Mouse (Mus musculus) C2C12 (cell line): ENCODE data around the gene Gnb2. TPM values are rescaled to one million over a fixed set of nuclear protein-coding genes. Genes with fewer than 3 reads are reported as not detected.

Experiments used
- H3K27me3 ChIP-seq: one replicate; pipeline ENCODE4 v1.6.1; 2011; ENCODE audit not compliant: control insufficient read depth, insufficient read depth, insufficient read length
- H3K36me3 ChIP-seq: one replicate; pipeline ENCODE4 v1.6.1; 2011; ENCODE audit not compliant: control insufficient read depth, insufficient read depth
- H3K4me3 ChIP-seq: one replicate; pipeline ENCODE4 v1.5.1; 2011; ENCODE audit warnings: mild to moderate bottlenecking, control low read depth; ENCODE audit not compliant: poor library complexity, insufficient read depth, severe bottlenecking
- H3K79me2 ChIP-seq: one replicate; pipeline ENCODE4 v1.6.1; 2011; ENCODE audit not compliant: control insufficient read depth, insufficient read depth
- H3K79me3 ChIP-seq: one replicate; pipeline ENCODE4 v1.6.1; 2011; ENCODE audit warnings: low read depth, control low read depth
- H3ac ChIP-seq: one replicate; pipeline ENCODE3; 2011; ENCODE audit warnings: low read depth; ENCODE audit not compliant: control insufficient read depth, insufficient read length
- CEBPB ChIP-seq: IDR thresholded peaks from one replicate; pipeline ENCODE4 v1.6.1; 2011; ENCODE audit warnings: low read depth, mild to moderate bottlenecking, control low read depth, moderate library complexity
- CTCF ChIP-seq: IDR thresholded peaks from one replicate; pipeline ENCODE4 v1.5.1; 2011; ENCODE audit not compliant: control insufficient read depth, insufficient read depth, insufficient read length
- FOSL1 ChIP-seq: IDR thresholded peaks from one replicate; pipeline ENCODE4 v1.8.0; 2011; ENCODE audit warnings: mild to moderate bottlenecking, low read length; ENCODE audit not compliant: poor library complexity, insufficient read depth, severe bottlenecking
- MAX ChIP-seq: IDR thresholded peaks from one replicate; pipeline ENCODE4 v1.6.1; 2011; ENCODE audit warnings: mild to moderate bottlenecking, control low read depth
- MYOD1 ChIP-seq: IDR thresholded peaks from one replicate; pipeline ENCODE4 v1.6.1; 2011; ENCODE audit warnings: low read depth; ENCODE audit not compliant: control insufficient read depth, insufficient read length
- MYOG ChIP-seq: IDR thresholded peaks from one replicate; pipeline ENCODE4 v1.6.1; 2011; ENCODE audit not compliant: control insufficient read depth, insufficient read length; ENCODE audit errors: extremely low read depth
- USF1 ChIP-seq: IDR thresholded peaks from one replicate; pipeline ENCODE4 v1.6.1; 2011; ENCODE audit warnings: low read depth, mild to moderate bottlenecking, control low read depth, moderate library complexity
- polyA plus RNA-seq: library from polyadenylated mRNA; unstranded; fragments of >200 nt; fragmentation: generic; extraction: Trizol; gene quantifications from one replicate; pipeline ENCODE4 v1.2.1, GENCODE M21; 2012; ENCODE audit warnings: missing spikeins

Gene Gnb2
- polyA plus RNA-seq, 1 experiment: 672 TPM

- Histone ChIP-seq H3K79me2 (peaks cover 5% of the 10 kb centered on the region), H3ac (no peak overlapping the region), H3K79me3 (peaks cover 3% of the 10 kb centered on the region), H3K36me3 (no peaks in the 10 kb centered on the region), H3K27me3 (no peaks in the 10 kb centered on the region), H3K4me3 (no peak overlapping the region)
- no peak for TF ChIP-seq MYOG
- TF ChIP-seq MYOD1: no peak
- no peak for TF ChIP-seq FOSL1
- no peak for TF ChIP-seq CTCF
- no peak for TF ChIP-seq MAX
- no peak for TF ChIP-seq USF1
- TF ChIP-seq CEBPB: no peak
Measured at GRCm38 (mm10) chr5:137537461-137537860, 4.2 kb upstream of the Gnb2 start.

- no peaks in the 10 kb centered on the region for H3K27me3 ChIP-seq
- TF ChIP-seq MYOD1: no peak
- no peak for TF ChIP-seq CEBPB
- TF ChIP-seq MAX: no peak
- TF ChIP-seq USF1: no peak
- TF ChIP-seq CTCF: no peak
- TF ChIP-seq FOSL1: no peak
- no peak for TF ChIP-seq MYOG
- no peak overlapping the region for H3ac ChIP-seq
- peaks cover 26% of the 10 kb centered on the region for H3K79me2 ChIP-seq
- no peaks in the 10 kb centered on the region for H3K36me3 ChIP-seq
- H3K79me3 ChIP-seq: peaks cover 22% of the 10 kb centered on the region
- no peak overlapping the region for H3K4me3 ChIP-seq
Measured at GRCm38 (mm10) chr5:137535318-137535717, 2.0 kb upstream of the Gnb2 start.

DNA sequence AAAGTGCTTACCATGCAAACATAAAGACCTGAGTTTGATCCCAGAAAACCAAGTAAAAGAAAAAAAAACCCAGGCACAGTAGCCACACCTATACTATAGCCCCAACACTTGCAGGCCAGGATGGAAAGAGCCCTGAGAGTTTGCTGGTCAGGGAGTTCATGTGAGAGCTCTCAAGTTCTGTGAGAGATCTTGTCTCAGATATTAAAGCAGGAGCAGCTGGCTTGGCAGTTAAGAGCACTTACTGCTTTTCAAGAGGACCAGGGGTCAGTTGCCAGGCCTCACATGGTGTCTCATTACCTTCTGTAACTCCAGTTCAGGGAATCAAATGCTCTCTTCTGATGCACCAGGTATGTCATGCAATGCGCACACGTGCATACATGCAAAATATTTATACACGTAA lies 1.5 kb upstream of the Gnb2 start:
- no peak overlapping the region for H3K4me3 ChIP-seq
- TF ChIP-seq USF1: no peak
- no peak for TF ChIP-seq CTCF
- TF ChIP-seq CEBPB: no peak
- no peak for TF ChIP-seq MAX
- peaks cover 32% of the 10 kb centered on the region for H3K79me2 ChIP-seq
- peaks cover 24% of the 10 kb centered on the region for H3K79me3 ChIP-seq
- peaks cover 3% of the 10 kb centered on the region for H3K36me3 ChIP-seq
- no peak overlapping the region for H3ac ChIP-seq
- no peaks in the 10 kb centered on the region for H3K27me3 ChIP-seq

- TF ChIP-seq FOSL1 (no peak), MYOD1 (no peak), USF1 (no peak), CEBPB (no peak), MYOG (no peak), CTCF (no peak), MAX (no peak)
- H3ac ChIP-seq: peak overlapping the region; percentile 78
Measured at GRCm38 (mm10) chr5:137532808-137533116, 548 bp downstream of the Gnb2 start.

GRCm38 (mm10) chr5:137532131-137532807 lies 1.0 kb downstream of the Gnb2 start:
- H3K79me3 ChIP-seq: peaks cover 24% of the 10 kb centered on the region
- H3K4me3 ChIP-seq: peak overlapping the region; percentile 74
- H3K27me3 ChIP-seq: no peaks in the 10 kb centered on the region
- peaks cover 48% of the 10 kb centered on the region for H3K79me2 ChIP-seq
- TF ChIP-seq MYOD1: no peak
- no peak for TF ChIP-seq USF1
- no peak for TF ChIP-seq CTCF
- no peak for TF ChIP-seq MAX
- no peak for TF ChIP-seq CEBPB
- H3K36me3 ChIP-seq: peaks cover 26% of the 10 kb centered on the region
- peak overlapping the region; percentile 78 for H3ac ChIP-seq

More at GRCm38 (mm10) chr5:137532808-137533116, 548 bp downstream of the Gnb2 start:
- H3K79me2 ChIP-seq: peaks cover 48% of the 10 kb centered on the region
- peaks cover 23% of the 10 kb centered on the region for H3K36me3 ChIP-seq
- no peaks in the 10 kb centered on the region for H3K27me3 ChIP-seq
- H3K79me3 ChIP-seq: peaks cover 24% of the 10 kb centered on the region
- peak overlapping the region; percentile 74 for H3K4me3 ChIP-seq

GRCm38 (mm10) chr5:137531414-137532130 lies 1.7 kb downstream of the Gnb2 start:
- H3K4me3 ChIP-seq: peak overlapping the region; percentile 74
- H3K79me3 ChIP-seq: peaks cover 24% of the 10 kb centered on the region
- H3K36me3 ChIP-seq: peaks cover 27% of the 10 kb centered on the region
- H3ac ChIP-seq: peak overlapping the region; percentile 78
- TF ChIP-seq MAX: no peak
- TF ChIP-seq CEBPB: no peak
- no peak for TF ChIP-seq USF1
- no peak for TF ChIP-seq MYOG
- no peak for TF ChIP-seq FOSL1
- no peak for TF ChIP-seq MYOD1
- TF ChIP-seq CTCF: no peak
- H3K27me3 ChIP-seq: no peaks in the 10 kb centered on the region
- H3K79me2 ChIP-seq: peaks cover 48% of the 10 kb centered on the region
